Mouse (Mus musculus) embryonic facial prominence, embryonic 13.5 days (tissue): ENCODE results near the gene Herc1. TPM values are rescaled to one million over a fixed set of nuclear protein-coding genes. Genes with fewer than 3 reads are reported as not detected.

Source experiments
- ATAC-seq: fragments of 200-750 bp; cut with Nextera tagmentation; 2 replicates; pipeline ENCODE4 v1.8.0; 2017; ENCODE audit warnings: low read depth; ENCODE audit not compliant: insufficient number of reproducible peaks, insufficient read depth, low FRiP score, low TSS enrichment
- H3K27ac ChIP-seq: fragments of 300-500 bp; sonication (generic); 2 replicates; pipeline ENCODE4 v1.5.1; 2015; ENCODE audit warnings: moderate library complexity, mild to moderate bottlenecking, inconsistent platforms
- H3K27me3 ChIP-seq: fragments of 300-500 bp; sonication (generic); 2 replicates; pipeline ENCODE4 v1.6.1; 2015; ENCODE audit warnings: mild to moderate bottlenecking, inconsistent platforms
- H3K36me3 ChIP-seq: fragments of 300-500 bp; sonication (generic); 2 replicates; pipeline ENCODE4 v1.6.1; 2015; ENCODE audit warnings: mild to moderate bottlenecking, inconsistent platforms
- H3K4me1 ChIP-seq: fragments of 300-500 bp; sonication (generic); 2 replicates; pipeline ENCODE4 v1.6.1; 2015; ENCODE audit warnings: inconsistent platforms
- H3K4me2 ChIP-seq: fragments of 300-500 bp; sonication (generic); 2 replicates; pipeline ENCODE4 v1.6.1; 2015; ENCODE audit warnings: moderate library complexity, mild to moderate bottlenecking, inconsistent platforms
- H3K4me3 ChIP-seq: fragments of 300-500 bp; sonication (generic); 2 replicates; pipeline ENCODE4 v1.5.1; 2015; ENCODE audit warnings: mild to moderate bottlenecking, inconsistent platforms
- H3K9ac ChIP-seq: fragments of 300-500 bp; sonication (generic); 2 replicates; pipeline ENCODE4 v1.6.1; 2015; ENCODE audit warnings: mild to moderate bottlenecking, inconsistent platforms
- H3K9me3 ChIP-seq: fragments of 300-500 bp; sonication (generic); 2 replicates; pipeline ENCODE4 v1.6.1; 2016; ENCODE audit warnings: inconsistent platforms
- WGBS: fragments of 180-500 bp; shearing (Covaris S2); methylation state at CpG from one replicate; pipeline ENCODE4 v1.1.7; 2015; ENCODE audit warnings: mixed read lengths; 5-methylcytosine and 5-hydroxymethylcytosine counted together
- polyA plus RNA-seq: library from polyadenylated mRNA; unstranded; fragments of >200 nt; fragmentation: Nextera tagmentation; extraction: Ambion mirVana; gene quantifications from 2 replicates; pipeline ENCODE4 v1.2.1, GENCODE M21; 2015

Herc1 gene
- polyA plus RNA-seq, 1 experiment from 2014 or later, result 24.0 TPM

DNA sequence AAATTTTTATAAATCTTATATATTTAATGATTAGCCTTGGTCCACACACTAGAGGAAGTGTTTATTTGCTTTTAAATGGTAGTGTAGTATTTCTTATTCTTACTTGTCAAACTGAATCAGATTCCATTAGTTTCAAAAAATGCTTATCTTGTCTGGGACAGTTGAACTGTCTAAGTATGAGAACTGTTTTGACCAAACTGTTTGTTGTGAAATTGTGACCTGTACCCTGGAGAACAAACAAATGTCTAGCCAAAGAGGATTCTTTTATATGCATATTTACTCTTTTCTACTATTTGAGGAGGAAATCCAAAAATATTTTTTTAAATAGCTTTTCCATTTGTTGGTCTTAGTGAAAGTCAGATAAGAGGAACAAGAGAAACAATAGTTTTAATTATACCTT is 73.2 kb downstream of the Herc1 start:
- Histone ChIP-seq H3K9me3 (no peaks in the 10 kb centered on the region), H3K9ac (no peak overlapping the region), H3K4me1 (no peaks in the 10 kb centered on the region), H3K27ac (no peak overlapping the region), H3K4me2 (no peak overlapping the region), H3K4me3 (no peak overlapping the region), H3K27me3 (no peaks in the 10 kb centered on the region), H3K36me3 (peaks cover 8% of the 10 kb centered on the region)
- ATAC-seq, result no peak

DNA sequence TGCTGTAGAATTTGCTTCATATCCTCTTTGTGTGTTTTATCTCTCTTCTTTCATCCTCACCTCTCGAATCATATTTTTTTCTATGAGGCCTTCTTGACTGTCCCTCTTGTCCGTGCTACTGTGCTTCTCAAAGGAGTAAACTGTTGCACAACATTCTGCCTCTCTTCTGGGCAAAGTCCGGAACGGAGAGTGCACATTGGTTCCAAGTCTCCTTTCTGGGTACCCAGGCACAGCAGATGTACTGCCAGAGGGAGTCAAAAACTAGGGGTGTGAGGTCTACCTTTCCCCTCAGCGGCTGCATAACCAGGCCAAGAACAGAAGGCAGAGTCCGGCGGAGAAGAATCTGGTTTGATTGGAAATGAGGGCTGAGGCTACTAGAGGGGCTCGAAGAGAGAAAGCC is 89.8 kb downstream of the Herc1 start:
- WGBS, result 95% methylated on average over 8 of the region's 8 CpGs
- Histone ChIP-seq H3K4me3 (no peak overlapping the region), H3K27me3 (no peaks in the 10 kb centered on the region), H3K27ac (no peak overlapping the region), H3K4me1 (no peaks in the 10 kb centered on the region), H3K36me3 (peaks cover 35% of the 10 kb centered on the region), H3K4me2 (no peak overlapping the region), H3K9me3 (no peaks in the 10 kb centered on the region), H3K9ac (no peak overlapping the region)
- no peak for ATAC-seq

DNA sequence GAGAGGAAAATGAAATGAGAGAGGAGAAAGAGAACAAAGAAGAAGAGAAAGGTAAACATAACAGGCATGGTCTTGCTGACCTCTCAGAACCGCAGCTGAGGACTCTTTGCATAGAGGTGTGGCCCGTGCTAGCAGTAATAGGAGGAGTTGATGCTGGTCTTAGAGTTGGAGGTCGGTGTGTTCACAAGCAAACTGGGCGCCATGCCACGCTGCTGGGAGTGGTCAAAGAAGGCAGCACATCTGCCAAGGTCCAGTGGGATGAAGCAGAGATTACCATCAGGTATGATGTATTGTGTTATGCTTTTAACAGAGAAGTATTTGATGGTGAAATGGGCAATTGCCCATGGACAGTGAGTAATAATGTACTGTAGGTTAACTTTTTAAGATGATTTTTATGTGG is 98.0 kb downstream of the Herc1 start:
- ATAC-seq, result no peak
- H3K36me3 ChIP-seq, result peaks cover 39% of the 10 kb centered on the region
- 86% methylated on average over 5 of the region's 5 CpGs for WGBS

DNA sequence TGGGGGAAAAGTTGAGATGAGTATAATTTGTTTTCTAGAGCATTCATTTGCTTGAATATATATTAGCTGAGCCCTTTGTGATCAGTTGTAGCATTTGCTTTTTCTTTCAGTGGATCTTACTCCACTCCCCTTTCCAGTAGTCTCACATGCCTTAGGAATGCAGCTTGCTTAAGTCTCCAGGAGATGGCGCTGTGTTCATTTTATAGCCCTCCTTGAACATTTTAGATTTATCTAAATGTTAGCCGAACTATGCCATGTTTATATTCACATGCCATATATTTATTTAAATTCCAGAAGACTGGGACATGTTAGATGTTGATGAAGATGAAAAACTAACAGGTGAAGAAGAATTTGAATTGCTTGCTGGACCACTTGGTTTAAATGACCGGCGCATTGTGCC is 114.8 kb downstream of the Herc1 start:
- Histone ChIP-seq H3K4me2 (no peak overlapping the region), H3K9ac (no peak overlapping the region), H3K36me3 (peaks cover 51% of the 10 kb centered on the region), H3K4me1 (no peaks in the 10 kb centered on the region), H3K9me3 (no peaks in the 10 kb centered on the region), H3K27me3 (no peaks in the 10 kb centered on the region), H3K4me3 (no peak overlapping the region), H3K27ac (no peak overlapping the region)
- 58% methylated on average over 4 of the region's 4 CpGs for WGBS
- ATAC-seq, result no peak

More for the DNA sequence above, 98.0 kb downstream of the Herc1 start:
- Histone ChIP-seq H3K4me1 (no peaks in the 10 kb centered on the region), H3K4me3 (no peak overlapping the region), H3K9me3 (no peaks in the 10 kb centered on the region), H3K4me2 (no peak overlapping the region), H3K27ac (no peak overlapping the region), H3K27me3 (no peaks in the 10 kb centered on the region), H3K9ac (no peak overlapping the region)

DNA sequence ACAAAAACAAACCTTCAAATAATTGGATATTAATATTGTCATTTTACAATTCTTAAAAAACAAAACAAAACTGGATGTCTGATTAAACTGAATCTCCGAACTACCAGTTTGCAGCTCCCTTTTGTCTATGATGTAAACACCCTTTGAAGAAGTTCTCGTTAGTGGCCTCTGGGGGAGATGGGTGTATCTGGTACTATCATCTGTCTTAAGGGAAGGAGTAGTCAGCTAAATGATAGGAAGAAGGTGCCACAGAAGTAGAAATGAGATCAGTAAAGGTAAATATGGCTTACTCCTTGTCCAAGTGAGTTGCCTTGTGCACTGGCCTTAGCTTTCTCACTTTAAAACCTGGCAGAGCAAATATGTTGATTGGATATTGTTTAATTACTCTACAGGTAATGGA is 127.5 kb downstream of the Herc1 start:
- Histone ChIP-seq H3K4me1 (no peaks in the 10 kb centered on the region), H3K9me3 (no peaks in the 10 kb centered on the region), H3K27me3 (no peaks in the 10 kb centered on the region), H3K36me3 (peaks cover 41% of the 10 kb centered on the region), H3K4me2 (no peak overlapping the region), H3K9ac (no peak overlapping the region), H3K27ac (no peak overlapping the region), H3K4me3 (no peak overlapping the region)
- 77% methylated on average over 2 of the region's 2 CpGs for WGBS
- ATAC-seq, result no peak

DNA sequence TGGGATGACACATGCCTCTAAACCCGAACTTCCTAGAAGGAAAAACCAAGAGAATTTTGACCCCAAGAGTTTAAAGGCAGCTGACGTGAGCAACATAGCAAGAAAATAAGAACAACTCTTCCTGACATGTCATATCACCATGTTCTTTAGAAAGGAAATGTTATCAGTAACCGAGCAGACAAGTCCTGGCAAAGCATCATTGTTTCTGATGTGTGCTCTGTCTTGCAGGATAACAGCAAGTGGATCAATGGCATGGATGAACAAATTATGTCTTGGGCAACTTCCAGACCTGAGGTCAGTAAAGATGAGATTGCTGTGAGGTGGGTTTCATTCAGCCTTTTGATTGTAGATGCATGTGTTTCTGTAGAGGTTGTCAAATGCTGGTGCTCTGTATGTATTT is 133.2 kb downstream of the Herc1 start:
- H3K27ac ChIP-seq, result no peak overlapping the region
- H3K4me3 ChIP-seq, result no peak overlapping the region
- H3K9ac ChIP-seq, result no peak overlapping the region
- no peaks in the 10 kb centered on the region for H3K9me3 ChIP-seq
- 93% methylated on average over 3 of the region's 3 CpGs for WGBS
- H3K4me2 ChIP-seq, result no peak overlapping the region
- H3K36me3 ChIP-seq, result peaks cover 70% of the 10 kb centered on the region
- H3K27me3 ChIP-seq, result no peaks in the 10 kb centered on the region
- ATAC-seq, result no peak
- no peaks in the 10 kb centered on the region for H3K4me1 ChIP-seq

DNA sequence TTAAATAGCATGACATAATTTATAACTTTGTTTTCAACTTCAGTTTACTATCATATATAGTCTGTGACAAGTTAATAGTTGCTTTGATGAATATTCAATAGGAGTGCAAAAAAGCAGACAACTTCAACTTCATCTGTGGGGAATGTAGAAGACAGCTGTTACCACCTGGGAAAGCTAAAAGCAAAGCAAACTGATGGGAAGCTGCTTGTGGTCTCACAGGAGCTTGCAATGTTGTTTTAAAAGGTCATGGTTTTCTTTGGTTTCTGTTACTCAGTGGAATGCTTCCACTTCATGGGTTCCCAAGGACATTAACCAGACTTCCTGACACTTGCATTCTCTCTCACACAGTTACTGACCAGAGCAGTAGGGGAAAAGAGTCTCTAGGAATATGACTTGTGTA is 138.5 kb downstream of the Herc1 start:
- H3K4me2 ChIP-seq, result no peak overlapping the region
- no peak overlapping the region for H3K4me3 ChIP-seq
- no peak for ATAC-seq
- no peak overlapping the region for H3K9ac ChIP-seq
- H3K4me1 ChIP-seq, result no peaks in the 10 kb centered on the region
- H3K36me3 ChIP-seq, result peaks cover 88% of the 10 kb centered on the region
- H3K9me3 ChIP-seq, result no peaks in the 10 kb centered on the region
- no peaks in the 10 kb centered on the region for H3K27me3 ChIP-seq
- H3K27ac ChIP-seq, result no peak overlapping the region

DNA sequence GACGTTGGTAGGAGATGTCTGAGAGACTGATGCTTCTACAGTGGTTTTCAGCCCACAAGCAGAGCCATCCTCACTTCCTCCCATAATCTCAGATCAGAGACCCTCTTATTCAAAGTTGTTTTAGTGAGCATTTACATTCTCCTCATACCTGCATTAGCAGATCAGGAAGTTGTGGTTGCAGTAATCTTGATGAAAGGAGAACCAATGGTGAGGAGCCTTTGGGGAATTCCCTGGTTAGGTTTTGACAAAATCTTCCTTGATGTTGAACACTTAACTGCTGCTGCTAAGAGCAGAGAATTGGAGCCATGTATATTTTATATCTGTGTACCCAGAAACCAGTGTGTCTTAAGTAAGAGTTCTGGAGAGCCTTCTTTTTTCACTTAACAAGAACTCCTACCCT is 142.1 kb downstream of the Herc1 start:
- no peaks in the 10 kb centered on the region for H3K27me3 ChIP-seq
- H3K9me3 ChIP-seq, result no peaks in the 10 kb centered on the region
- no peak overlapping the region for H3K4me3 ChIP-seq
- H3K9ac ChIP-seq, result no peak overlapping the region
- no peak overlapping the region for H3K27ac ChIP-seq
- no peaks in the 10 kb centered on the region for H3K4me1 ChIP-seq
- H3K36me3 ChIP-seq, result peaks cover 81% of the 10 kb centered on the region
- WGBS, result 85% methylated on average over 1 of the region's 1 CpGs
- H3K4me2 ChIP-seq, result no peak overlapping the region
- ATAC-seq, result no peak

DNA sequence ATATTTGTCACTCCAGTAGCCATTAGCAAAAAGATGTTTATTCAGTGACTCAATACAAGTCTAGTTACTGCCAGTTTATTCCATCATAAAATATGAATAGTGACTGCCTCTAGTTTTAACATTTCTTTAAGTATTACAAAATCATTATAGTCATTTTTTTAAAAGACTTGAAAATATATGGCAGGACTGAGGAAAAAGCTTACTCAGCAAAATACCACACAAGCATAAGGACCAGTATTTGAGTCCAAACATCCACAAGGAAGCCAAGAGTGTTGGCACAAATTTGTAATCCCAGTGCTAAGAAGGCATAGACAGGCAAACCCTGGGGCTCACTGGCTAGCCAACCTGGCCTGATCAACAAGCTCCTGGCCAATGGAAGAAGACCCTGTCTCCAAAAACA is 143.7 kb downstream of the Herc1 start:
- H3K36me3 ChIP-seq, result peaks cover 80% of the 10 kb centered on the region
- ATAC-seq, result no peak

DNA sequence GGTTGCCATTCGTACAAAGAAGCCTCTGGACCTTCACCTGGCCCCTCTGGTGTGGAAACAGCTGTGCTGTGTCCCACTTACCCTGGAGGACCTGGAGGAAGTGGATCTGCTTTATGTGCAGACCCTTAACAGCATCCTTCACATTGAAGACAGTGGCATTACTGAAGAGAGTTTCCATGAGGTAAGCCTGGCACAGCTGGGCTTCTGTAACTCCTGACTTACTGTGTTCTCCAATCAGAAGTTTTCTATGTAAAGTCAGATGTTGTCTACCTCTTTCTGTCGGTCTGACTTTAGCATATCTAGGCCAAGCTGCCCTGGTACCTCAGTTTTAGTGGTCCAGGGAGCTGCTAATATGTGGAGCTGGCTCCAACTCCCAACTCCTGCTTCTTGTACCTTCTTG is 151.0 kb downstream of the Herc1 start:
- Histone ChIP-seq H3K27me3 (no peaks in the 10 kb centered on the region), H3K4me3 (no peak overlapping the region), H3K9me3 (no peaks in the 10 kb centered on the region), H3K9ac (no peak overlapping the region), H3K4me1 (no peaks in the 10 kb centered on the region), H3K4me2 (no peak overlapping the region), H3K27ac (no peak overlapping the region), H3K36me3 (peaks cover 72% of the 10 kb centered on the region)
- 80% methylated on average over 2 of the region's 2 CpGs for WGBS
- no peak for ATAC-seq

More for the DNA sequence above, 143.7 kb downstream of the Herc1 start:
- Histone ChIP-seq H3K4me1 (no peaks in the 10 kb centered on the region), H3K27me3 (no peaks in the 10 kb centered on the region), H3K4me2 (no peak overlapping the region), H3K9ac (no peak overlapping the region), H3K4me3 (no peak overlapping the region), H3K27ac (no peak overlapping the region), H3K9me3 (no peaks in the 10 kb centered on the region)

DNA sequence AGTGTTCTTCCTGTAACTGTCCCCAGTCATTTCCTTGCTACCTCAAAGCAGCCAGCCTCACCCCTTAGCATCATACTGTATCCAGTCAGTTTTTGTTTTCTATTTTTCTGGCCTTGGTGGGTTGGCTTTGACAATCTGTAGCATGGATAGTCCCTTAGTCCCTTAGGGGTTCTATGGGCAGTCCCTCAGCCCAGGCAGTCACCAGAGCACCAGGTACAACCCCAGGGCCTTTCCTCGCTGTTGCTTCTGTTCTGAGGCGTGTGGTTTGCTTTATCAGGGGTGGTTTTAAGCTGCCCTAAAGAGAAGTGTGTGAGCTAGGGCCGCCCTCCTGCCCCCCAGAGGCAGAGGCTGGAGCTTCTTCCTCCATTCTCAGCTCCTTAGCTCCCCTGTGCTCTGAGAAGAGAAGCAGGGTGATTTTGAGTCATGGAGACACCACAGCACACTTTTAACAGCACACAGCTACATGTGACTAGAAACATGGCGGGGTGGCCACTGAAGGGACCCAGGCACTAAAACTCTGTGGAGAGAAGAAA is 153.7 kb downstream of the Herc1 start:
- 72% methylated on average over 4 of the region's 4 CpGs for WGBS
- H3K4me3 ChIP-seq, result no peak overlapping the region
- no peaks in the 10 kb centered on the region for H3K4me1 ChIP-seq
- H3K36me3 ChIP-seq, result peaks cover 77% of the 10 kb centered on the region
- ATAC-seq, result no peak
- no peaks in the 10 kb centered on the region for H3K27me3 ChIP-seq
- H3K9me3 ChIP-seq, result no peaks in the 10 kb centered on the region
- H3K4me2 ChIP-seq, result no peak overlapping the region
- no peak overlapping the region for H3K9ac ChIP-seq
- no peak overlapping the region for H3K27ac ChIP-seq

DNA sequence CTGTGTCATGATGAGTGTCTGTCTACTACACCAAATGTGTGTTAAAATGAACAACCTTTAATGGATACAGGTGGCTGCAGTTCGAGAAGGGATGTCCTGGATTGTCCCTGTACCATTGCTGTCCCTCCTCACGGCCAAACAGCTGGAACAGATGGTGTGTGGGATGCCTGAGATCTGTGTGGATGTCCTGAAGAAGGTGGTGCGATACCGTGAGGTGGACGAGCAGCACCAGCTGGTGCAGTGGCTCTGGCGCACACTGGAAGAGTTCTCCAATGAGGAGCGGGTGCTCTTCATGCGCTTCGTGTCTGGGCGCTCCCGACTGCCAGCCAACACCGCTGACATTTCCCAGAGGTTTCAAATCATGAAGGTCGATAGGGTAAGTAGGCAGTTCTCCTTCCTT is 154.3 kb downstream of the Herc1 start:
- WGBS, result 92% methylated on average over 13 of the region's 13 CpGs
- Histone ChIP-seq H3K9ac (no peak overlapping the region), H3K4me3 (no peak overlapping the region), H3K36me3 (peaks cover 83% of the 10 kb centered on the region), H3K9me3 (no peaks in the 10 kb centered on the region), H3K4me2 (no peak overlapping the region), H3K27me3 (no peaks in the 10 kb centered on the region), H3K4me1 (no peaks in the 10 kb centered on the region), H3K27ac (no peak overlapping the region)
- no peak for ATAC-seq
